Mouse (Mus musculus) erythroblast, embryonic 14.5 days (primary cell): ENCODE data around the gene 1190005I06Rik.

ENCODE experiments used
- GATA1 ChIP-seq: IDR thresholded peaks from 2 replicates; pipeline ENCODE4 v1.6.1; 2012; ENCODE audit warnings: low read length, inconsistent platforms, mixed read lengths
- TAL1 ChIP-seq: IDR thresholded peaks from 3 replicates; pipeline ENCODE4 v1.6.1; 2012; ENCODE audit warnings: low read length, inconsistent platforms, mixed read lengths

GRCm38 (mm10) chr8:120598579-120598978 lies 48.9 kb downstream of the 1190005I06Rik start:
- TF ChIP-seq GATA1 (no peak), TAL1 (no peak)
